Mouse (Mus musculus): ENCODE measurements around the gene Rasgrf2. TPM values are rescaled to one million over a fixed set of nuclear protein-coding genes. Genes with fewer than 3 reads are reported as not detected.

Rasgrf2 gene
- polyA plus RNA-seq, 1 experiment from 2014 or later, result 0.18 TPM

- Histone ChIP-seq H3K4me3 (ENCODE audit: low read length) (no peak overlapping the region), H3K9ac (ENCODE audit: low read length) (no peak overlapping the region), H3K4me1 (replicated peaks; ENCODE audit: control insufficient read depth, insufficient read depth, low read length) (no peaks in the 10 kb centered on the region), H3K4me2 (ENCODE audit: low read depth, low read length) (no peak overlapping the region), H3K9me3 (ENCODE audit: control insufficient read depth, low read length) (no peaks in the 10 kb centered on the region), H3K27ac (ENCODE audit: low read length) (no peak overlapping the region), H3K27me3 (ENCODE audit: control insufficient read depth, insufficient read depth, low read depth, low read length) (no peaks in the 10 kb centered on the region), H3K36me3 (ENCODE audit: control insufficient read depth, insufficient read depth, low read length) (no peaks in the 10 kb centered on the region)
- no peak for ATAC-seq (ENCODE audit: low read depth)
- 92% methylated on average over 1 of the region's 1 CpGs for WGBS
These were observed 262.9 kb downstream of the Rasgrf2 start for GRCm38 (mm10) chr13:91868577-91868976.

- H3K4me1 ChIP-seq (replicated peaks; ENCODE audit: control insufficient read depth, insufficient read depth, low read length), result no peaks in the 10 kb centered on the region
- H3K27me3 ChIP-seq (ENCODE audit: control insufficient read depth, insufficient read depth, low read depth, low read length), result no peaks in the 10 kb centered on the region
- H3K4me3 ChIP-seq (ENCODE audit: low read length), result no peak overlapping the region
- ATAC-seq (ENCODE audit: low read depth), result no peak
- no peak overlapping the region for H3K9ac ChIP-seq (ENCODE audit: low read length)
- H3K27ac ChIP-seq (ENCODE audit: low read length), result no peak overlapping the region
- H3K9me3 ChIP-seq (ENCODE audit: control insufficient read depth, low read length), result no peaks in the 10 kb centered on the region
- WGBS, result 79% methylated on average over 7 of the region's 7 CpGs
- no peak overlapping the region for H3K4me2 ChIP-seq (ENCODE audit: low read depth, low read length)
- H3K36me3 ChIP-seq (ENCODE audit: control insufficient read depth, insufficient read depth, low read length), result no peaks in the 10 kb centered on the region
These were observed 272.6 kb downstream of the Rasgrf2 start for GRCm38 (mm10) chr13:91858835-91859234.

- Histone ChIP-seq H3K4me3 (ENCODE audit: low read length) (no peak overlapping the region), H3K4me2 (ENCODE audit: low read depth, low read length) (no peak overlapping the region), H3K4me1 (replicated peaks; ENCODE audit: control insufficient read depth, insufficient read depth, low read length) (no peaks in the 10 kb centered on the region), H3K27me3 (ENCODE audit: control insufficient read depth, insufficient read depth, low read depth, low read length) (no peaks in the 10 kb centered on the region), H3K9me3 (ENCODE audit: control insufficient read depth, low read length) (no peaks in the 10 kb centered on the region), H3K27ac (ENCODE audit: low read length) (no peak overlapping the region), H3K36me3 (ENCODE audit: control insufficient read depth, insufficient read depth, low read length) (no peaks in the 10 kb centered on the region), H3K9ac (ENCODE audit: low read length) (no peak overlapping the region)
- WGBS, result 68% methylated on average over 8 of the region's 8 CpGs
- ATAC-seq (ENCODE audit: low read depth), result no peak
These were observed 274.0 kb downstream of the Rasgrf2 start for GRCm38 (mm10) chr13:91857427-91857826.

- Histone ChIP-seq H3K9ac (ENCODE audit: low read length) (no peak overlapping the region), H3K36me3 (ENCODE audit: control insufficient read depth, insufficient read depth, low read length) (no peaks in the 10 kb centered on the region), H3K4me1 (replicated peaks; ENCODE audit: control insufficient read depth, insufficient read depth, low read length) (no peaks in the 10 kb centered on the region), H3K4me3 (ENCODE audit: low read length) (no peak overlapping the region), H3K9me3 (ENCODE audit: control insufficient read depth, low read length) (no peaks in the 10 kb centered on the region), H3K27me3 (ENCODE audit: control insufficient read depth, insufficient read depth, low read depth, low read length) (no peaks in the 10 kb centered on the region), H3K4me2 (ENCODE audit: low read depth, low read length) (no peak overlapping the region), H3K27ac (ENCODE audit: low read length) (no peak overlapping the region)
- WGBS, result 51% methylated on average over 3 of the region's 3 CpGs
- no peak for ATAC-seq (ENCODE audit: low read depth)
These were observed 277.0 kb downstream of the Rasgrf2 start for GRCm38 (mm10) chr13:91854412-91854811.

Other genes starting within 250 kb of the Rasgrf2 start
- 0.54 and 0.88 TPM in 2 replicates for gene Gm20379, start 174.3 kb upstream of the Rasgrf2 start, polyA plus RNA-seq (2015; fragmentation: Nextera tagmentation; extraction: Ambion mirVana)
- 17.0 TPM in 2 replicates for gene Dhfr, start 223.1 kb upstream of the Rasgrf2 start, polyA plus RNA-seq (2015; fragmentation: Nextera tagmentation; extraction: Ambion mirVana)
- gene Msh3, start 223.3 kb upstream of the Rasgrf2 start, polyA plus RNA-seq (2015; fragmentation: Nextera tagmentation; extraction: Ambion mirVana), result 24.8 and 24.9 TPM in 2 replicates

Data from lung, embryonic 16.5 days (tissue).